Mouse (Mus musculus): ENCODE data around the gene Cyp1b1. TPM values are rescaled to one million over a fixed set of nuclear protein-coding genes. Genes with fewer than 3 reads are reported as not detected.

Gene Cyp1b1
- polyA plus RNA-seq, 1 experiment: 35.0 TPM

- H3K36me3 ChIP-seq (ENCODE audit: control insufficient read depth, insufficient read depth, low read length): no peaks in the 10 kb centered on the region
- TF ChIP-seq CTCF (IDR thresholded peaks at IDR 0.05; ENCODE audit: extremely low read depth, insufficient read depth, insufficient read length, insufficient replicate concordance): no peak
- no peak for TF ChIP-seq POLR2A (IDR thresholded peaks at IDR 0.05; ENCODE audit: low read depth, low read length)
- H3K4me1 ChIP-seq (ENCODE audit: control insufficient read depth, insufficient read depth, insufficient read length): peaks cover 8% of the 10 kb centered on the region
- WGBS: 45% methylated on average over 1 of the region's 1 CpGs
- H3K4me3 ChIP-seq (ENCODE audit: extremely low read depth, insufficient read depth, insufficient read length): no peak overlapping the region
- H3K27me3 ChIP-seq (ENCODE audit: control insufficient read depth, insufficient read depth, low read length): peaks cover 14% of the 10 kb centered on the region
- H3K27ac ChIP-seq (ENCODE audit: insufficient read depth, low read length): no peak overlapping the region
- DNase-seq (ENCODE audit: low read depth in 1 of 2, low spot score in 2 of 2): no peak
Observed at GRCm38 (mm10) chr17:79709718-79710117, 5.1 kb downstream of the Cyp1b1 start.

DNA sequence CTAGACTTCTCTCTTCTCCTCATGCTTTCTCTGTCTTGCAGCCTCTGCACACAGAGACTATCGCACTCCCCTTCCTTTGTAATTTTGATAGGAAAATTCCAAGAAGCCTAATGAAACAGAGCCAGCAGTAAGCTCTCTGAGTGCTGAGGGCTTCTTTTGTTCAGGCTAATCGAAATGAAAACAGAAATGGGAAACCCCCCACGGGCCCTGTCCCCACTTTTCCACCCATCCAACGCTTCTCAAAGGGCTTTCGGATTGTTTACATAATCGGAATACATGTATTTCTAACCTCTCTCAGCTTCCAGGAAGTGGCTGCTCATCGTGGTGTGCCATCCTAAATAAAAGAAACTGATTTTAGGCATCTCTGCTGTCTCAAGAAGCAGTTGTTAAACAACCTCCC, 6.7 kb downstream of the Cyp1b1 start:
- DNase-seq (ENCODE audit: low read depth in 1 of 2, low spot score in 2 of 2): no peak
- TF ChIP-seq POLR2A (IDR thresholded peaks at IDR 0.05; ENCODE audit: low read depth, low read length) (no peak), CTCF (IDR thresholded peaks at IDR 0.05; ENCODE audit: extremely low read depth, insufficient read depth, insufficient read length, insufficient replicate concordance) (no peak)
- Histone ChIP-seq H3K27ac (ENCODE audit: insufficient read depth, low read length) (no peak overlapping the region), H3K4me1 (ENCODE audit: control insufficient read depth, insufficient read depth, insufficient read length) (peaks cover 1% of the 10 kb centered on the region; the same call in 1 of the 2 replicates), H3K36me3 (ENCODE audit: control insufficient read depth, insufficient read depth, low read length) (no peaks in the 10 kb centered on the region), H3K27me3 (ENCODE audit: control insufficient read depth, insufficient read depth, low read length) (peaks cover 3% of the 10 kb centered on the region), H3K4me3 (ENCODE audit: extremely low read depth, insufficient read depth, insufficient read length) (no peak overlapping the region)
- 62% methylated on average over 7 of the region's 7 CpGs for WGBS

DNA sequence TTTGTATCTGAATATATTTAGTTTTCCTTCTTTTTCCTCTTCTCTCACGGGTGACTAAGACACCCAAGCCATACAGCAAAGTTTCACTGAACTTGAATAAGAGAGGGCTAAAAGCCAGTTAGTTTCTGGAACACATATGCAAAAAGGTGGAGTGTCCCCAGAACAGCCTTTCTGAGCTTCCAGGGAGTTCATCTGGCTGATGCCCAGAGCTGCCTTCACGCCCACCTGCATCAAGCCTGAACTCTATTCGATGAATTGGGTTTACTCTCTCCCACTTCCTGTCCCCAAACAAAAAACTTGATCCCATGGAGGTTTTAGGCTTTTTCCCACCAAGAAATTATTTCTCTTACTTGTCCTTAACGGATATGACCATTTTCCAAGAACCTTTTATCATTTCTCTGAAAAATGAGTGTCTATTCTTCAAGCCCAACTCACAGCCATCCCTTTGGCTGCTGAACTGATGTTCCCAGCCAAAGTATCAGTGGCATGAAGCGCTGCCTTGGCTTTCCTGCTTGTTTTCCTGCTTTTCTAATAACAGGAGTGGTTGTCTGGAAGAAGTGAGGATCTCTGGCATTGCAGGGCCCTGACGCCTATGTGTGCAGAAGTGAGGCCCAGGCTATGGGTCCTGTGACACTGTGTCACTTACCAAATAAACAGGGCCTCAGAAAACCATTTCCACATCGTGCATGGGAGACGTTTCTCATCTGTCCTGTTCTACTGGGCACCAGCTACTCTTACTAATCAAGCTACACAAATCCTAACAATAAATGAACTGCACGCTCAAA, 9.0 kb downstream of the Cyp1b1 start:
- DNase-seq (ENCODE audit: low read depth in 1 of 2, low spot score in 2 of 2): no peak
- Histone ChIP-seq H3K36me3 (ENCODE audit: control insufficient read depth, insufficient read depth, low read length) (no peaks in the 10 kb centered on the region), H3K4me1 (ENCODE audit: control insufficient read depth, insufficient read depth, insufficient read length) (no peaks in the 10 kb centered on the region), H3K27ac (ENCODE audit: insufficient read depth, low read length) (no peak overlapping the region), H3K4me3 (ENCODE audit: extremely low read depth, insufficient read depth, insufficient read length) (no peak overlapping the region), H3K27me3 (ENCODE audit: control insufficient read depth, insufficient read depth, low read length) (no peaks in the 10 kb centered on the region)
- 80% methylated on average over 9 of the region's 9 CpGs for WGBS
- no peak for TF ChIP-seq CTCF (IDR thresholded peaks at IDR 0.05; ENCODE audit: extremely low read depth, insufficient read depth, insufficient read length, insufficient replicate concordance)
- no peak for TF ChIP-seq POLR2A (IDR thresholded peaks at IDR 0.05; ENCODE audit: low read depth, low read length)

- Histone ChIP-seq H3K4me3 (ENCODE audit: extremely low read depth, insufficient read depth, insufficient read length) (no peak overlapping the region), H3K27me3 (ENCODE audit: control insufficient read depth, insufficient read depth, low read length) (no peaks in the 10 kb centered on the region), H3K27ac (ENCODE audit: insufficient read depth, low read length) (no peak overlapping the region), H3K4me1 (ENCODE audit: control insufficient read depth, insufficient read depth, insufficient read length) (no peaks in the 10 kb centered on the region), H3K36me3 (ENCODE audit: control insufficient read depth, insufficient read depth, low read length) (no peaks in the 10 kb centered on the region)
- no peak for DNase-seq (ENCODE audit: low read depth in 1 of 2, low spot score in 2 of 2)
- 84% methylated on average over 5 of the region's 5 CpGs for WGBS
- TF ChIP-seq POLR2A (IDR thresholded peaks at IDR 0.05; ENCODE audit: low read depth, low read length) (no peak), CTCF (IDR thresholded peaks at IDR 0.05; ENCODE audit: extremely low read depth, insufficient read depth, insufficient read length, insufficient replicate concordance) (no peak)
Observed at GRCm38 (mm10) chr17:79700871-79701270, 14.0 kb downstream of the Cyp1b1 start.

GRCm38 (mm10) chr17:79699197-79699596, 15.7 kb downstream of the Cyp1b1 start:
- TF ChIP-seq CTCF (IDR thresholded peaks at IDR 0.05; ENCODE audit: extremely low read depth, insufficient read depth, insufficient read length, insufficient replicate concordance) (no peak), POLR2A (IDR thresholded peaks at IDR 0.05; ENCODE audit: low read depth, low read length) (no peak)
- 62% methylated on average over 1 of the region's 1 CpGs for whole genome bisulfite sequencing
- no peak for DNase-seq (ENCODE audit: low read depth in 1 of 2, low spot score in 2 of 2)

GRCm38 (mm10) chr17:79695541-79695940, 19.3 kb downstream of the Cyp1b1 start:
- Histone ChIP-seq H3K27ac (ENCODE audit: insufficient read depth, low read length) (no peak overlapping the region), H3K36me3 (ENCODE audit: control insufficient read depth, insufficient read depth, low read length) (no peaks in the 10 kb centered on the region), H3K4me1 (ENCODE audit: control insufficient read depth, insufficient read depth, insufficient read length) (no peaks in the 10 kb centered on the region), H3K4me3 (ENCODE audit: extremely low read depth, insufficient read depth, insufficient read length) (no peak overlapping the region), H3K27me3 (ENCODE audit: control insufficient read depth, insufficient read depth, low read length) (no peaks in the 10 kb centered on the region)
- WGBS: 88% methylated on average over 6 of the region's 6 CpGs
- DNase-seq (ENCODE audit: low read depth in 1 of 2, low spot score in 2 of 2): no peak
- TF ChIP-seq CTCF (IDR thresholded peaks at IDR 0.05; ENCODE audit: extremely low read depth, insufficient read depth, insufficient read length, insufficient replicate concordance) (no peak), POLR2A (IDR thresholded peaks at IDR 0.05; ENCODE audit: low read depth, low read length) (no peak)

More at GRCm38 (mm10) chr17:79699197-79699596, 15.7 kb downstream of the Cyp1b1 start:
- Histone ChIP-seq H3K27ac (ENCODE audit: insufficient read depth, low read length) (no peak overlapping the region), H3K27me3 (ENCODE audit: control insufficient read depth, insufficient read depth, low read length) (no peaks in the 10 kb centered on the region), H3K4me1 (ENCODE audit: control insufficient read depth, insufficient read depth, insufficient read length) (no peaks in the 10 kb centered on the region), H3K36me3 (ENCODE audit: control insufficient read depth, insufficient read depth, low read length) (no peaks in the 10 kb centered on the region), H3K4me3 (ENCODE audit: extremely low read depth, insufficient read depth, insufficient read length) (no peak overlapping the region)

GRCm38 (mm10) chr17:79695106-79695505, 19.8 kb downstream of the Cyp1b1 start:
- no peak overlapping the region for H3K4me3 ChIP-seq (ENCODE audit: extremely low read depth, insufficient read depth, insufficient read length)
- TF ChIP-seq CTCF (IDR thresholded peaks at IDR 0.05; ENCODE audit: extremely low read depth, insufficient read depth, insufficient read length, insufficient replicate concordance): no peak
- TF ChIP-seq POLR2A (IDR thresholded peaks at IDR 0.05; ENCODE audit: low read depth, low read length): no peak
- WGBS: 79% methylated on average over 4 of the region's 4 CpGs
- no peaks in the 10 kb centered on the region for H3K4me1 ChIP-seq (ENCODE audit: control insufficient read depth, insufficient read depth, insufficient read length)
- H3K27ac ChIP-seq (ENCODE audit: insufficient read depth, low read length): no peak overlapping the region
- H3K27me3 ChIP-seq (ENCODE audit: control insufficient read depth, insufficient read depth, low read length): no peaks in the 10 kb centered on the region
- no peak for DNase-seq (ENCODE audit: low read depth in 1 of 2, low spot score in 2 of 2)
- no peaks in the 10 kb centered on the region for H3K36me3 ChIP-seq (ENCODE audit: control insufficient read depth, insufficient read depth, low read length)
